ENCODE assay signal across 16 mouse cellular contexts in the genomic region with DNA sequence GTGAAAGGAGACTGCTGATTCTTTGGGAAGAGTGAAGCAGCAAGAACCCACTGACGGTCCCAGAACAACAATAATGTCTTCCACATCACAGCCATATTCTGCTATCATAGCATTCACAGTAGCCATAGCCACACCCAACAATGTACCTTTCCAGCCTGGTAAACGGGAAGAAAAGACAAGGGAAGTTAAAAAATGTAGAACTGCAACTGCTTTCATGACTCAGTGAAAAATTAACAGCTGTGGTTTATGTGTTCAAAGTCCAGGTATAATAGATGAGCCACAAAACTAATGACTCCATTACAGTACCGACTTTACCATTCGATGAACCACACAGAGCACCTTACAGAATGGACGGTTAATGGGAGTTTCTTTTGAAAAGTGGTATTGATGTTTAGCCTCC.
"Had no signal": no experiment of that assay in that cellular context is flagged by ENCODE, and none has a peak within 500 bp of the region (broad histone marks: within the 10 kb centered on the region; RNA-seq: fewer than 3 reads in every experiment).

No protein-coding gene starts in this region.

- H3K9me3 ChIP-seq: lung, embryonic 15.5 days; megakaryocyte, embryonic 14.5 days; midbrain, embryonic 13.5 days; midbrain, embryonic 15.5 days; neural tube, embryonic 12.5 days had no signal

- H3K9ac ChIP-seq: lung, embryonic 15.5 days; midbrain, embryonic 13.5 days; midbrain, embryonic 15.5 days; neural tube, embryonic 12.5 days; stomach, embryonic 15.5 days had no signal

- DNase-seq: lung, adult 18-20 months; lung, postnatal 14 days; lung, postnatal 36 days; right cerebral cortex, postnatal 14 days; thymus, adult 18-20 months; thymus, postnatal 14 days; thymus, postnatal 36 days had no signal

- H3K27me3 ChIP-seq: lung, embryonic 15.5 days; midbrain, embryonic 15.5 days; neural tube, embryonic 12.5 days; stomach, embryonic 15.5 days had no signal

- H3K4me1 ChIP-seq: midbrain, embryonic 13.5 days; midbrain, embryonic 15.5 days; neural tube, embryonic 12.5 days; stomach, embryonic 15.5 days had no signal

- H3K4me2 ChIP-seq: lung, embryonic 15.5 days; midbrain, embryonic 11.5 days; midbrain, embryonic 13.5 days; midbrain, embryonic 15.5 days; neural tube, embryonic 12.5 days; stomach, embryonic 15.5 days had no signal

- H3K27ac ChIP-seq: lung, embryonic 15.5 days; macrophage; midbrain, embryonic 13.5 days; midbrain, embryonic 15.5 days; neural tube, embryonic 12.5 days; stomach, embryonic 15.5 days had no signal

- ATAC-seq: lung, postnatal 0 days; midbrain, embryonic 13.5 days; midbrain, embryonic 15.5 days had no signal

- H3K4me3 ChIP-seq: lung, embryonic 15.5 days; megakaryocyte, embryonic 14.5 days; midbrain, embryonic 13.5 days; midbrain, embryonic 15.5 days; neural tube, embryonic 12.5 days; stomach, embryonic 15.5 days had no signal

- H3K36me3 ChIP-seq: midbrain, embryonic 13.5 days; midbrain, embryonic 15.5 days; neural tube, embryonic 12.5 days; stomach, embryonic 15.5 days had no signal
